Mouse (Mus musculus): Measurements from ENCODE around the gene Zdhhc4. TPM values are rescaled to one million over a fixed set of nuclear protein-coding genes. Genes with fewer than 3 reads are reported as not detected.

Gene Zdhhc4
- total RNA-seq, 2 experiments from 2014 or later = 35.6 to 37.3 TPM

GRCm38 (mm10) chr5:143317288-143317610, 11.8 kb downstream of the Zdhhc4 start:
- DNase-seq = no peak

DNA sequence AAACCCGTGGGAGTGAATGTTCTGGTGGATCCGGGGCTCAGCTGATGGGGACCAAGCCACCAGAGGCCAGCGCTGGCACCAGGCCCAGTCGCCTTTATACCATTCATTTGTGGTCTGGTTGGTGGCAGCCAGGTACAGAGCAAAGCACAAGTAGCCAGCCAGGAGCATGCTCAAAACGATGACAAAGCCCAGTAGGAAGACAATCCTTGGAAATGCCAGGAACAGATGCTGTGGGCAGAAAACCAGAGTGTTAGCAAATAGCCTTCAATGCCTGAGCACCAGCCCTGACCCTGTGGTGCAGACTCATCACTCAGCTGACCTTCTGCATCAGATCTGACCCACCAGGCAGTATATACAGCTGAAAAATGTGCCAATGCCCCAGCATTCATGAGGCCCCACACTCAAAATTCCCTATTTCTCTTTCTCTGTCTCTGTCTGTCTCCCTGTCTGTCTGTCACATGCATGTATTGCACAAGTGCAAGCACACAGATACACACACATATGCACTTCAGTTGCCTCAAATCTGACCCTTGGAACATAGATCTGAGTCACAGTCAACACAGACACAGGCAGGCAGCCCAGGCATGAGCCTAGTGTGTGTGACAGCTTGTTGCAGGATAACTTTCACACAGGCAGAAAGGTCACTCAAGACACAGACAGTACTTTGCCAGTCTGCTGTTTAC, 12.3 kb downstream of the Zdhhc4 start:
- DNase-seq = no peak

DNA sequence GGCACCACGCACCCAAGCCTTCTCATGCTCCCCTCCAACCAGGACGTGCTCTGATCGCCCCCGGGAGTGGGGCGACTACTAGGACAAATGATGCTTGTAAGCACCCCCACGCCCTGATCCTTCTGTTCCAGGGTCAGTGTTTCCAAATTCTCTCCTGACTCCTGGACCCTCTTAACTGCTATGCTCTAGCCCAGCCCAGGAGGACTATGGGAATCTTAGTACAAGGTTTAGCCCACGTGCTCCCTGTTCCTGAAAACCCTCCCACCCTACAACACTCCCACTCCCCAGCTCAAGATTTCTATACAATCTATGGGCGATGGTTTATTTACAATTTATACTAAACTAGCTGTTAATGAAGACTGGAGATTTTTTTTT, 13.6 kb downstream of the Zdhhc4 start:
- DNase-seq = no peak

DNA sequence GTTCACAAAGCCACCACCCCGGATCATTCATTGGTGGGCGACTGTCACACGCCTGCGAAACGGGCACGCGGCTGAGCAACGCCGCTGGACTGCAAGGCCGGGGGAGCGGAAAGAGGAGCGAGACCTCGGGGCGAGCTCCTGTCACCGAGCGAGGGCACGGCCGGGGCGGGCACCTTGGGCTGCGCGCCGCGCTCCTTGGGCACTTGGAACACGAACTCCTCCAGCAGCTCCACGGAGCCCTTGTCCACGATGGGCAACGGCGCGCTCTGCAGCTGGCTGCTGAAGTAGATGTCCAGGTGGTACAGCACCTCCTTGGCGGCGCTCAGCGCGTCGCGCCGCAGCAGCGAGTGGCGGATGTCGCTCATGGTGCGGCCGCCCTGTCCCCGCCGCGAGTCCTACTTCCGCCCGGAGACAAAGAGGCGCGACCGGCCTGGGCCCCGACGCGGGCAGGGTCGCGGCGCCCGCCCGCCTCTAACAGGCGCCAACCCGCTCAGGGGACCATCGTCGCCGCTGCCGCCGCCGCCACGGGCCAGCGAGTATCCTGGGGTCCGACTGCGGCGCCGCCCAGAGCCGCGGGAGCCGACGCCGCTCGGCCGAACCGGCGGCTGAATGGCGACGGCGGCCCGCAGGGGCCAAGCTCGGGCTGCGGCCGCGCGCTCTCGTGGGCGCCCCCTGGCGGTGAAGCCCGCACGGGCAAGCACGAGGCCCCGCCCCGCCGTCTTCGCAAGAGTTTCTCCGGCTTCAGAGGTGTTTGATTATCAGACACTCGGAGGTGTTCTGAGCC, 14.1 kb downstream of the Zdhhc4 start, which contains the start of gene E130309D02Rik:
E130309D02Rik (minus strand) TSS at position 631 of the 784 bp plus-strand sequence.
- peak; percentile 94 for DNase-seq

GRCm38 (mm10) chr5:143314183-143314729, 14.8 kb downstream of the Zdhhc4 start:
- DNase-seq = no peak

DNA sequence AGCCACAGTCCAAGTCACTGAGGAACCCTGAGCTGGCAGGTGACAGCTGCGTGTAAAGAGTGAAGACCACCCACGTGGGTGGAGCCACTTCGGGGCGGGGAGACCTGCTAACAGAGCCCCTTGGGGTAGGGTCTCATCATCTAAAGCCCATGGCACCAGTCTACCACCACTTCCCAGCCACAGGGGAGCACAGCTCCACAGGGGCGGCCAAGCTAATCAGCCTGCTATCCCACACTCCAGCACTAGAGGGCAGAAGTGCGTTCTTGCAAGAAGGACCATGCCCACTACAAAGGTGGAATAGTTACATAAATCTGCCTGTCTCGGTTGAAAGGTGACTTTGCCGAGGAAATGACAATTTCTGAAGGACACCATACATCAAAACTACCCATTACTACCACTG, 17.2 kb downstream of the Zdhhc4 start:
- peak; percentile 87 for DNase-seq

DNA sequence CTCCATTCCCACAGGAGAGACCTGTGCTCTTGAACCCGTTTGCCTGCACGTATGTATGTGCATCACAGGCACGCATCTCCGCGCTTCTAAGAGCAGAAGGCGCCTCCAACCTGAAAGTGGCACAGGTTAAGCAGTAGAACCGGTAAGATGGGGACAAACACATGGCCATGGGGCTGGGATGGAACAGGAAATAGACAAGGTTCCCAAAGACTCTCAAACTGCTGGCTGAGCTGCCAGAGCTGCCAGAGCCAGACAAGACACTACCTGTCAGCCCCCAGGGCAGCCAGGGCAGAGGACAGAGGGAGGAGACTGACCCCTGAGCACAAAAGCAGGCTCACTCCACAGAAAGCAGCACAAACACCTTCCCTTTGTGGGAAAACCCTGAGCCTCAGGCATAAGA, 19.1 kb downstream of the Zdhhc4 start:
- DNase-seq = no peak

DNA sequence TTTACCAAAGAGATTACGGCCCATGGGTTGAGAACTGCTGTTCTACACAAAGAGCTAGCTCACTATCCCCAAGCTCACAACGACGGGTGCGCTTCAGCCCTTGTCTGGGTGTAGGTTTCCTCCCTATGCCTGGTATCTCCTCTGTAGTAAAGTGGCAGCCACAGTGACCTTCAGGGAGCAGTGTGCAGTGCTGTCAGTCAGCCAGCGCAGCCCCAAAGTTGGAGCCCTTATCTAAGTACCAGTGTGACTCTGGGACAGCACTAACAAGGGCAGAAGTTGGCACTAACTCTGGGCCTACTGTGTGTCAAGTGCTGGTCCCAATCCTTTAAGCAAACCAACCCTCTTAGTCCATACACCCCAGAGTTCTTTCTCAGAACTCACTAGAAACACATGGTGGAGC, 20.2 kb downstream of the Zdhhc4 start:
- DNase-seq = peak; percentile 58

- DNase-seq = no peak
These were observed 24.8 kb downstream of the Zdhhc4 start for GRCm38 (mm10) chr5:143304251-143304650.

DNA sequence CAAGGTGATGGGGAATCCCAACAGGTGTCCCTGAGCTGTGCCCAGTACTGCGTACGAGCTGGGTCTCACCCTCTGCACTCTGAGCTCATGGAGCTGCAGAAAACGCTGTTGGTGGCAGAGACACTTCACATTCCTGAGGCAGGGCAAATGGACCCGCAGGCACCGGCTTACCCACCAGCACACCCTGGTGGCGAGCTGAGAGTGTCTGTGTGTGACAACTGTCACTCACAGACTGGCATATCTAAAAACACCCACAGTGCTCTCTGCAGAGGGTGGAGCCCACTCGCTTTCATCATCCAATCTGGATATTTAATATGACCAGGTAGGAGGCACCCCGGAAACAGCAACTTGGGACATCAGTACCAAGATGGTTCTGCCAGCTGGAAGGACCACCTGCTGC, 27.8 kb downstream of the Zdhhc4 start:
- peak; percentile 44 for DNase-seq

DNA sequence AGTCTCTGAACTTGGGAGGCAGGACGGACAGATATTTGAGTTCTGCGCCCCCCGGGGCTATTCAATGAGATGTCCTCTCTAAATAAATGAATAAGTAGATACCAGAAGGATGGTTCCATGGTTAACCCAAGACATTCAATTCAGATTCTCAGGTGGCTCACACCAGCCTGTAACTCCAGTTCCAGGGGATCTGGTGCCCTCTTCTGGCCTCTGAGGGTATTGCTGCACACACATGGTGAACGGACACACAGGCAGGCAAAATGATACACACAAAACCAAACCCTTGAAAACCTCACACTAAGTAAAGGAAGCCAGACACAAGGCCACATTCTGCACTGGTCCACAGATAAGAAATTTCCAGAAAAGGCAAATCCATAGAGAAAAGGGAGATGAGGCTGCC, 29.4 kb downstream of the Zdhhc4 start:
- DNase-seq = peak; percentile 66

GRCm38 (mm10) chr5:143298391-143298790, 30.7 kb downstream of the Zdhhc4 start:
- no peak for DNase-seq

GRCm38 (mm10) chr5:143297986-143298385, 31.1 kb downstream of the Zdhhc4 start:
- DNase-seq = peak; percentile 26

DNA sequence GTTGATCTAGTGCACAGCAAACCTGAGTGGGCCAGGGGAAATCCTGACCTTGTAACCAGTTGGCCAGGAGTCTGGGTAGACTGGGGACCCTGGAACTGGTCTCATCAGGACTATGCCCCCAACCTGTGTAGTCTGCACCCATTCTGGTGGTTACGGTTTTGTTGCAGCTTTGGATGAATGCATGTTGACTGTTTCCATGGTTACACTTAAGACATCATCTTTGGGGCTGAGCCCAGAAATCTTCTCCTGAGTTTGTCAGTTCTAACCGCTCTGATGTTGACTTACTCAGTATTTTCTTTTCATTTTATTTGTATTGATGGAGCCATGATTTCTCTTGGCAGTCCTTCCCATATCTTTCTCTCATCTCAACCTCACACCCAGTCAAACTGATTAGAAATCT, 33.7 kb downstream of the Zdhhc4 start:
- DNase-seq = no peak

- DNase-seq = no peak
These were observed 34.2 kb downstream of the Zdhhc4 start for GRCm38 (mm10) chr5:143294862-143295261.

DNA sequence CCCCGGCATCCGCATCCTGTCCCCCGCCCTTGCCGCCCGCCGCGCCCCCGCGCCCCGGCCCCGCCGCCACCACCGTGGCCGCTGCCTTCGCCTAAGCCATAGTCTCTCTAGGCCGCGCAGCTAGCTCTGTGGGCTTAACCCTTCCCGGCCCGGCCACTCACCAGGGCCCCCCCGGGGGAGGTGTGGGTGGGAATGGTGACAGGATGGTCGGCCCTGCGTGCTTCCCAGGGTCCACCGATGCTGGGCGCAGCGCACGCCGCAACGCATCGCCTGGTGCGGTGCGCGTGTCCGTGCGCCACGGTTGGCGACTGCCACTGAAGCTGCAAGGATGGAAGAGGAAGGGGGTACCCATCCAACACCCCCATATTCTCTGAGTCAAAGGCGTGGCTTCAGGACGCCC, 35.7 kb downstream of the Zdhhc4 start, which contains the start of gene Zfp853:
Zfp853 (minus strand) TSS at position 220 of the 400 bp plus-strand sequence.
- peak; percentile 14 for DNase-seq

DNA sequence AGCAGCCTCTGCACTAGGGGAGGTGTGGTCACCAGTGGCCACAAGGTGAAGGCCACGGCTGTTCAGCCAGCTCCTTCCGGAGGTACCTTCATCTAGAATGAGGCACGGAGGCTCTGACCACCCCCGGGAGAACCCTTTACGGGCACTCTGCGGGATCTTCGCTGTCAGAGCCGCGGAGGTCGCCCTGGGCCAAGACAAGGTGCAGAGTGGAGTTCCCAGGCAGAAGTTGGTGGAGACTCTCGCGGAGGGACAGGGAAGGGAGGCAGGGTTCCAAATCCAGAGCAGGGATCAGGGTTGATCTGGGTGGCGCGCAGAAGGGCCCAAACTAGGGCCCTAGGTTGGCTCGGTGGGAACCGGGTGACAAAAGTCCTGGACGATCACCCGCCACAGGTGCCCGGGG, 36.2 kb downstream of the Zdhhc4 start:
- DNase-seq = no peak

DNA sequence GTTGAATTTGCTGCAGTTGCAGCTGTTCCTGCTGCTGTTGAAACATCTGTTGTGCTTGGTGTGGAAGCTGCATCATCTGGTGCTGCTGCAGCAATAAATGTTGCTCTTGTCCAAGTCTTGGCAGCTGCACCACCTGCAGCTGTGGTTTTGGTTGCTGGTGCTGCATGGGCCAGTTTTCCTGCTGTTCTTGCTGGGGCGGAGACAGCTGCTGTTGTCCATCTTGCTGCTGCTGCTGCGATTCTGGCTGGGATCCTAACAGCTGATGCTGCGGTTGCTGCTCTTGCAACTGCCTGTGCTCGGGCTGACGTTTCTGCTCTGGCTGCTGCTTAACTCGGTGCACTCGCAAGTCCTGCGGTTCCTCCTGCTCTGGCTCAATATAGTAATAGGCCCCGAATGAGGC, 39.8 kb downstream of the Zdhhc4 start:
- DNase-seq = no peak

DNA sequence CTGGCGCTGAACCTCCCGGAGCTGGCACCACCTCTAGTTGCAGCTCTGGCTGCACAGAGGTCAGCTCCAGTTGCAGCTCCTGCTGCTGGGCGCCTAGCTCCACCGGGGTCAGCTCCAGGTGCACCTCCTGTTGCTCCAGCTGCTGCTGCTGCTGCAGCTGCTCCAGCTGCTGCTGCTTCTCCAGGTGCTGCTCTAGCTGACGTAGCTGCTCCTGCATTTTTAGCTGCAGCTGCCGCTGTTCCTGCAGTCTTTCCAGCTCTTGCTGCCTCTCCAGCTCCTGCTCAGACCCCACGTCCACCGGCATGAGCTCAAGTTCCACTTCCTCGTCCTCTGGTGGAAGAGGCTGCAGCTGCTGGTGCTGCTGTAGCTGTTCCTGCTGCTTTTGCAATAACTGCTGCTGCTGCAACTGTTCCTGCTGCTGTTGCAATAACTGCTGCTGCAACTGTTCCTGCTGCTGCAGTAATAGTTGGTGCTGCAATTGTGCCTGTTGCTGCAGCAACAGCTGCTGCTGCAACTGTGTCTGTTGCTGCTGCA, 40.6 kb downstream of the Zdhhc4 start:
- DNase-seq = no peak

DNA sequence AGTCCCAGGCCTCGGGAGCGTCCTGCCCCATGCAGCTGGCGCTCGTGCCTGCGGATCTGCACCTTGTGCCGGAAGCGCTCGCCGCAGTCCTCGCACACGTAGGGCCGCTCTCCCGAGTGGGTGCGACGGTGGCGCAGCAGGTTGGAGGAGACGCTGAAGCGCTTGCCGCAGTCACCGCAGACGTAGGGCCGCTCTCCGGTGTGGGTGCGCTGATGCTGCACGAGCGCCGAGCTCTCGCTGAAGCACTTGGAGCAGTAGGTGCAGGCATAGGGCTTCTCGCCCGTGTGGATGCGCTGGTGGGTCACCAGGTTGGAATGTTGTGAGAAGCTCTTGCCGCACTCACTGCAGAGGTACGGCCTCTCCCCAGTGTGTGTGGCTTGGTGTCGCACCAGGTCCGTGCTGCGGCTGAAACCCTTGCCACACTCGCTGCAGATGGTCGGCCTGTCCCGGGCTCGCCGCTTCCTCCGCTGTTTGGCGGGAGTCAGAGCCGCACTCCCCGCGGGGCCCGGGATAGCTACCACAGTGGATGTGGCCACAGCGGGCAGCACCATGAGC, 41.2 kb downstream of the Zdhhc4 start:
- DNase-seq = no peak

DNA sequence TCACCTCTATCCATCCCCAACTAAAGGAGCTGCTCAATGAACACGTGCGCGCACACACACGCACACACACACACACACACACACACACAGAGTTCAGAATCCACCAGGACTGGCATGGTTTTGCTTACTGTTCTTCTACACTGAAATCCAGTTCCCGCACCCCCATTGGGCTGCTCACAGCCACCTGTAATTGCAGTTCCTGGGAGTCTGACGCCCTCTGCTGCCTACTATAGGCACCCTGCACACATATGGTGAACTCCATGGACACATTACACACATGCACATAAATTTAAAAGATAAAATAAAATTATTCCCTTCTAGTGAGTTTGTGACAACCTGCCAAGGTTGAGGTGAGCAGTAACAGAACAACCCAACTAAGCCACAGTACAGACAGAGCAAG, 44.3 kb downstream of the Zdhhc4 start:
- DNase-seq = no peak

- DNase-seq = no peak
These were observed 49.8 kb downstream of the Zdhhc4 start for GRCm38 (mm10) chr5:143279247-143279646.

DNA sequence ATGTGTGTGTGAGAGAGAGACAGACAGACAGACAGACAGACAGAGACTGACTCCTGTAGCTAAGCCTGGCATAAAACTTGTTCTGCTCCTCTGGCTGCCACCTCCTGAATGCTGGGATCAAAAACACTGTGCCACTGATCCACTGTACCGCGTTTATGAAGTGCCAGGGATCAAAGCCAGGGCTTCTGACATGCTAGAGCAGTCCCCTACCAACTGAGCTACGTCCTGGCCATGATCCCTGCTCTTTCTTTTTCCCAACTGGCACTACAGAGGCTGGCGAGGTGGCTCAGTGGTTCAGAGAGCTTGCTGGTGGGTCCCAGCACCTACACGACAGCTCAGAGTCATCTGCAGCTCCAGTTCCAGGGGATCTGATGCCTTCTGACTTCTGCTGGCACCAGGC, 53.3 kb downstream of the Zdhhc4 start:
- DNase-seq = no peak
